Mouse (Mus musculus) limb, embryonic 12.5 days (tissue): Measurements from ENCODE around the gene Cep78. TPM values are rescaled to one million over a fixed set of nuclear protein-coding genes. Genes with fewer than 3 reads are reported as not detected.

ENCODE experiments used
- ATAC-seq: fragments of 200-750 bp; cut with Nextera tagmentation; 2 replicates; pipeline ENCODE4 v1.8.0; 2017; ENCODE audit warnings: low read depth, moderate TSS enrichment; ENCODE audit not compliant: insufficient number of reproducible peaks, insufficient read depth, low FRiP score, low TSS enrichment
- H3K27ac ChIP-seq: fragments of 300-500 bp; sonication (generic); 2 replicates; pipeline ENCODE4 v1.5.1; 2016; ENCODE audit warnings: mild to moderate bottlenecking, moderate library complexity
- H3K27me3 ChIP-seq: fragments of 300-500 bp; sonication (generic); 2 replicates; pipeline ENCODE4 v1.6.1; 2016; ENCODE audit warnings: mild to moderate bottlenecking, moderate library complexity
- H3K36me3 ChIP-seq: fragments of 300-500 bp; sonication (generic); 2 replicates; pipeline ENCODE4 v1.6.1; 2016; ENCODE audit warnings: mild to moderate bottlenecking, moderate library complexity
- H3K4me1 ChIP-seq: fragments of 300-500 bp; sonication (generic); replicated peaks from 2 replicates; pipeline ENCODE4 v1.6.1; 2016
- H3K4me2 ChIP-seq: fragments of 300-500 bp; sonication (generic); 2 replicates; pipeline ENCODE4 v1.6.1; 2016; ENCODE audit warnings: mild to moderate bottlenecking, moderate library complexity
- H3K4me3 ChIP-seq: fragments of 300-500 bp; sonication (generic); replicated peaks from 2 replicates; pipeline ENCODE4 v1.5.1; 2016; ENCODE audit warnings: mild to moderate bottlenecking
- H3K9ac ChIP-seq: fragments of 300-500 bp; sonication (generic); replicated peaks from 2 replicates; pipeline ENCODE4 v1.6.1; 2016; ENCODE audit warnings: mild to moderate bottlenecking, moderate library complexity
- H3K9me3 ChIP-seq: fragments of 300-500 bp; sonication (generic); 2 replicates; pipeline ENCODE4 v1.6.1; 2016; ENCODE audit warnings: mild to moderate bottlenecking, moderate library complexity
- WGBS: fragments of 180-500 bp; shearing (Covaris S2); methylation state at CpG from one replicate; pipeline ENCODE4 v1.1.7; 2016; 5-methylcytosine and 5-hydroxymethylcytosine counted together
- polyA plus RNA-seq: library from polyadenylated mRNA; unstranded; fragments of >200 nt; fragmentation: Nextera tagmentation; extraction: Ambion mirVana; gene quantifications from 2 replicates; pipeline ENCODE4 v1.2.1, GENCODE M21; 2016

Cep78 gene
- polyA plus RNA-seq, 1 experiment from 2014 or later: 54.9 TPM

DNA sequence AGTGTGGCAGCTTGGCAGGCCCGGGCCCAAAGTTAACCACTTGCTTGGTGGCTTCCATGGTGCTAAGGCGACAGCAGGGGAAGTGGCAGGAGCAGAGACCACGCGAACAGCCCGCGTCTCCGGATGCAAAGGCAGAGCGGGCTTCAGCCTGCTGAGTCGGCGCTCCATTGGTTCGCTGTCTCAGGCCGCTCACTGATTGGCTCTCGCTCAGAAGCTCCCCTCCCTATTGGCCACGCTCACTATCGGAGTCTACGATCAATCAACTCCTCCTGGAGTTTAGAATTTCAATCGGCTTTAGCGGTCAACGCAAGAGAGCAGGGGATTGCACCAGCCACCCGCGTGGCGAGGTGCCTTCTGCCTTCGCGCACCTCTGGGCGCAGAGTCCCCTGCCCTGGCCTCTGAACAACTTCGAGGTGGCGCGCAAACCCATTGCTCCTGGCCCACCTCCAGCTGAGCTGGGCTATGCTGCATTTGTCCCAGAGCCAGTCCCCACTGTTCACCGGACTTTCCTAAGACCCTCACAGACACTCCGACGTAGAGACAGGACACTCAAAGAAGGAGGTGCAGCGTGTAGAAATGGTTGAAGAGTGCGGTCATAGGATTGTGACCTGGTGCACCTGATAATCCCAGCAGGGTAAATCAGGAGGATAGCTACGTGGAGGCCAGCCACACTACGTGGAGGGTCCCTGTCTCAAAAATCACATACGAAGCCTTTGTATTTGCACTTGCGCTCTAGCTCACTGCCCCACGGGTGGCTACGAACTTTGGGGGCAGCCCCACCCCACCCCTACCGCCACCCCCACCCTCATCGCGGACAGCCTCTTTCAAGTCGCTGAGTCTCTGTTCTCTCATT, 59.7 kb downstream of the Cep78 start:
- H3K9me3 ChIP-seq: no peaks in the 10 kb centered on the region
- peak overlapping the region; percentile 66 for H3K4me3 ChIP-seq
- peak overlapping the region; percentile 88 for H3K4me2 ChIP-seq
- 4% methylated on average over 43 of the region's 43 CpGs for WGBS
- H3K27me3 ChIP-seq: no peaks in the 10 kb centered on the region
- peak; percentile 97 for ATAC-seq
- peak overlapping the region; percentile 58 for H3K9ac ChIP-seq
- 0 out of 2 replicates have a peak, but pooled peaks cover 4% of the 10 kb centered on the region for H3K36me3 ChIP-seq
- peaks cover 17% of the 10 kb centered on the region for H3K4me1 ChIP-seq
- peak overlapping the region; percentile 66 for H3K27ac ChIP-seq

GRCm38 (mm10) chr19:15924181-15924865, 60.5 kb downstream of the Cep78 start:
- peak overlapping the region; percentile 66 for H3K27ac ChIP-seq
- no peaks in the 10 kb centered on the region for H3K9me3 ChIP-seq
- H3K4me2 ChIP-seq: peak overlapping the region; percentile 88
- H3K4me3 ChIP-seq: peak overlapping the region; percentile 66
- ATAC-seq: peak; percentile 67
- peaks cover 17% of the 10 kb centered on the region for H3K4me1 ChIP-seq
- 0 out of 2 replicates have a peak, but pooled peaks cover 7% of the 10 kb centered on the region for H3K36me3 ChIP-seq
- peak overlapping the region; percentile 58 for H3K9ac ChIP-seq
- WGBS: under 1% methylated on average over 46 of the region's 46 CpGs
- H3K27me3 ChIP-seq: no peaks in the 10 kb centered on the region

DNA sequence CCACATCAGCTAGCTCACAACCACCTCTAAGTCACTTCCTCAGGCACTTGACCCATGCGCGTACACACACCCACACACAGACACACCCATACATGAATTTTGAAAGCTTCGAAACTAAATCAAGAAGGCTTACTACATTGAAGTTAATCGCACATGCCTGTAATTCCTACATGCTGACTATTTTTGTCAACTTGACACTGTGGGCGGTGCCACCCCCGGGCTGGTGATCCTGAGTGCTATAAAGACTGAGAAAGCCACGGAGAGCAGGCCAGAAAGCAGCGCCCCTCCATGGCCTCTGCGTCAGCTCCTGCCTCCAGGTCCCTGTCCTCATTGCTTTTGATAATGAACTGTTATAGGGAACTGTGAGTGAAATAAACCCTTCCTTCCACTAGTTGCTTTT, 61.4 kb downstream of the Cep78 start:
- Histone ChIP-seq H3K9ac (no peak overlapping the region), H3K9me3 (no peaks in the 10 kb centered on the region), H3K4me1 (peaks cover 17% of the 10 kb centered on the region), H3K36me3 (peaks cover 16% of the 10 kb centered on the region), H3K4me2 (peak overlapping the region; percentile 88), H3K4me3 (peak overlapping the region; percentile 66), H3K27me3 (no peaks in the 10 kb centered on the region), H3K27ac (no peak overlapping the region)
- ATAC-seq: no peak
- 34% methylated on average over 9 of the region's 9 CpGs for WGBS

- H3K9me3 ChIP-seq: no peaks in the 10 kb centered on the region
- peaks cover 9% of the 10 kb centered on the region for H3K4me1 ChIP-seq
- no peak for ATAC-seq
- WGBS: 95% methylated on average over 7 of the region's 7 CpGs
- no peak overlapping the region for H3K4me2 ChIP-seq
- H3K36me3 ChIP-seq: peaks cover 46% of the 10 kb centered on the region
- no peak overlapping the region for H3K27ac ChIP-seq
- no peak overlapping the region for H3K4me3 ChIP-seq
- no peak overlapping the region for H3K9ac ChIP-seq
- H3K27me3 ChIP-seq: no peaks in the 10 kb centered on the region
Measured at GRCm38 (mm10) chr19:15919336-15919735, 65.5 kb downstream of the Cep78 start.

DNA sequence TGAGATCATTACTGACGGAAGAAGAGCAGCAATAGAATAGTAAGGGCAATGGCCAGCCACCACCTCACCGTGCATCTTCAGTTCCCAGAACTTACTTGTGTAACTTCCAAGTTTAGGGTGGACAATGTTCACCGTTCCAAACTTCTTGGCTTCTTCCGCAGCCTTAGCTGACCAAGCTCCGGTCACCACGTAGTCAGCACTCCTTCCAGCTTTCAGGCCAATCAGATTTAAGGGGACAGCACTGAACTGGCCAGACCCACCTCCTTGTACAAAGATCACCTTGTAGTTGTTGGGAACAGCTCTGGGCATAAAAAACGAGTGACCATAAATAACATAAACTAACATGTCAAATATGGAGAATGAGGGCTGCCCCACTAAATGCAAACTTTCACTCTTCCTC, 66.7 kb downstream of the Cep78 start:
- Histone ChIP-seq H3K9me3 (no peaks in the 10 kb centered on the region), H3K27me3 (no peaks in the 10 kb centered on the region), H3K4me1 (no peaks in the 10 kb centered on the region; the same call in 1 of the 2 replicates), H3K27ac (no peak overlapping the region), H3K4me2 (no peak overlapping the region), H3K9ac (no peak overlapping the region), H3K4me3 (no peak overlapping the region), H3K36me3 (peaks cover 58% of the 10 kb centered on the region)
- WGBS: 94% methylated on average over 7 of the region's 7 CpGs
- no peak for ATAC-seq

DNA sequence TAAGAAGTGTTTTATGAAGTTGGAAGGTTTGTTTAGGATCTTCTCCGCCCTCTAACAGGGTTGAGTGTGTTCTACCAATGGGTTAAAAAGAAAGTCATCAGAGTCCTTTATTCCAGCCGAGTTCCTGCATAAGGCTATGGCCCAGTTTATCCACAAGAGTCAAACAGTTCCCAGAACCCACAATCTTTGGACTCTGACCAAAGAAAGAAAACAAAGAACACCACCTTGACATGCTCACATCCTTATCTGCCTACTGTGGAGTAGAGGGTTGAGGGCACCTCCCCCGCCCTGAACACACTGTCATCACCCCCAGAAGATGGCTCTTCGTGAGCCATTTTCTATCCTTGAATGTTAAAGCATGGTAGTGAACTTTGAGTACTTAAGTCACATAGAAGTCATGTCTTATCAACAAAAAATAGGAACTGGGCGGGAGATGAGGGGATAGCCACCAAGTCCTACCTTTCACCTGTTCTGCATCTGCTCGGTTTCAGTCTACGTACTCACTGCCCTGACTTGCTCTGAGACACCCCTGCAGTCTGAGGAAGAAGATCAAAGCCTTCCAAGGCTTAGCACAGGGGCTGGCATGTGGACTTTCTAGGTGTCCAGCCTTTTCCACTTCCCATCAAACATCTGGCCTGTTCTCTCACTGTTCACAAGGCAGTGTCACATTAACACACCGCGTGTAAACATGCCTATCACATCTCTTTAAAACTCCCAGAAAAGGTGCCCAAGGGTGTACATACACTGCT, 71.4 kb downstream of the Cep78 start:
- no peaks in the 10 kb centered on the region for H3K27me3 ChIP-seq
- no peaks in the 10 kb centered on the region for H3K4me1 ChIP-seq
- ATAC-seq: no peak
- WGBS: 91% methylated on average over 9 of the region's 9 CpGs
- peaks cover 60% of the 10 kb centered on the region for H3K36me3 ChIP-seq
- no peak overlapping the region for H3K4me3 ChIP-seq
- no peak overlapping the region for H3K9ac ChIP-seq
- H3K4me2 ChIP-seq: no peak overlapping the region
- no peaks in the 10 kb centered on the region for H3K9me3 ChIP-seq
- no peak overlapping the region for H3K27ac ChIP-seq

GRCm38 (mm10) chr19:15911441-15911840, 73.3 kb downstream of the Cep78 start:
- no peak for ATAC-seq
- H3K27me3 ChIP-seq: no peaks in the 10 kb centered on the region
- no peaks in the 10 kb centered on the region for H3K4me1 ChIP-seq
- H3K36me3 ChIP-seq: peaks cover 59% of the 10 kb centered on the region
- H3K27ac ChIP-seq: no peak overlapping the region
- H3K4me2 ChIP-seq: no peak overlapping the region
- no peak overlapping the region for H3K4me3 ChIP-seq
- H3K9ac ChIP-seq: no peak overlapping the region
- WGBS: 90% methylated on average over 5 of the region's 5 CpGs
- H3K9me3 ChIP-seq: no peaks in the 10 kb centered on the region

DNA sequence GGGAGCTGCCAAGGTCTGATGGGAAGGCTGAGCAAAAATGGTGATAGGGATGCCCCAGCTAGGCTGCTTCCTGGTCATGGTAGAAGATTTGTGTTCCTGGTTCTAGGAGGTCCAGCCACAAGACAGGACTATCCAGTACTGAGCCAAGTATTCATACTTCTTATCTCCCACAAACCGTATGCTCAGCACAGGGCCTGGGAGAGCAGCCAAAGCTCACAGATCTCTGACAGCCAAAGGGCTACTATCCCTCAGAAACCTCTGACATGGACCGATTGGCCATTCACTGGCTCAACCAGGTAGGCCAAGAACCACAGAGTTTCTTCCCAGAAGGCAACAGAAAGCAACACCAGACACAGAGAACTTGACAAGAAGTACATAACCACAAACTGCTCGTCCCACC, 73.8 kb downstream of the Cep78 start:
- no peak overlapping the region for H3K9ac ChIP-seq
- no peaks in the 10 kb centered on the region for H3K9me3 ChIP-seq
- 94% methylated on average over 3 of the region's 3 CpGs for WGBS
- no peak overlapping the region for H3K27ac ChIP-seq
- no peak overlapping the region for H3K4me3 ChIP-seq
- no peak overlapping the region for H3K4me2 ChIP-seq
- H3K27me3 ChIP-seq: no peaks in the 10 kb centered on the region
- no peaks in the 10 kb centered on the region for H3K4me1 ChIP-seq
- H3K36me3 ChIP-seq: peaks cover 58% of the 10 kb centered on the region
- ATAC-seq: no peak

GRCm38 (mm10) chr19:15910488-15910887, 74.3 kb downstream of the Cep78 start:
- ATAC-seq: no peak
- peaks cover 61% of the 10 kb centered on the region for H3K36me3 ChIP-seq
- H3K27ac ChIP-seq: no peak overlapping the region
- WGBS: 88% methylated on average over 1 of the region's 1 CpGs
- H3K4me2 ChIP-seq: no peak overlapping the region
- no peaks in the 10 kb centered on the region for H3K27me3 ChIP-seq
- H3K9ac ChIP-seq: no peak overlapping the region
- H3K9me3 ChIP-seq: no peaks in the 10 kb centered on the region
- no peaks in the 10 kb centered on the region for H3K4me1 ChIP-seq
- no peak overlapping the region for H3K4me3 ChIP-seq

DNA sequence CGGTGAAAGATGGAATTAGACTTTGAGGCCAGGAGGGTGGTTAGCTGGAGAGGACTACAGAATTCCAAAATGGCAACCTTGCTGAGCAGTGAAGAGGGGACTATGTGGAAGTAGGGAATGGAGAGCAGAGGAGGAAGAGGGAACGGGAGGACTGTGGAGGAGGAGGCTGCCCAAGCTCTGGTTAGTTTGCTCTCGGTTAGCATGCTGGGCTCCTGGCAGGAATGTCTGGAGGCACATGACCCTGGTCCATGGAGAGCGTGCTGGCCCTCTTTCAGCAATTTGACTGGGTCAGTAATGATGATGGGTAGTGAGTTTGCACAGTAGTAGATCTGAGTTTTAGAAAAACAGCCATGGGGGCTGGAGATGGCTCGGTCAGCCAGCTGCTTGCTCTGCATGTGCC, 76.8 kb downstream of the Cep78 start:
- H3K36me3 ChIP-seq: peaks cover 47% of the 10 kb centered on the region
- H3K9me3 ChIP-seq: no peaks in the 10 kb centered on the region
- no peak for ATAC-seq
- H3K4me1 ChIP-seq: peaks cover 10% of the 10 kb centered on the region
- no peak overlapping the region for H3K4me3 ChIP-seq
- no peak overlapping the region for H3K9ac ChIP-seq
- no peaks in the 10 kb centered on the region for H3K27me3 ChIP-seq
- H3K4me2 ChIP-seq: no peak overlapping the region
- WGBS: 77% methylated on average over 5 of the region's 5 CpGs
- H3K27ac ChIP-seq: no peak overlapping the region
